Mouse (Mus musculus): ENCODE results near the gene Ctnna2.

Gene Ctnna2

GRCm38 (mm10) chr6:77381309-77381708 lies 598.2 kb downstream of the Ctnna2 start:
- Histone ChIP-seq H3K27me3 (ENCODE audit: insufficient read depth, low read length) (no peaks in the 10 kb centered on the region), H3K36me3 (ENCODE audit: insufficient read depth, low read length) (no peaks in the 10 kb centered on the region), H3K4me3 (replicated peaks; ENCODE audit: low read length) (no peak overlapping the region), H3K9me3 (ENCODE audit: low read length) (no peaks in the 10 kb centered on the region), H3K4me1 (replicated peaks; ENCODE audit: low read depth, low read length) (no peaks in the 10 kb centered on the region)
- TF ChIP-seq CTCF (conservative IDR thresholded peaks at IDR 0.05; ENCODE audit: low read length) (no peak), NANOG (IDR thresholded peaks at IDR 0.05; ENCODE audit: borderline replicate concordance, low read length) (no peak), POU5F1 (IDR thresholded peaks at IDR 0.05; ENCODE audit: borderline replicate concordance, low read length) (no peak)

GRCm38 (mm10) chr6:77373132-77373531 lies 606.4 kb downstream of the Ctnna2 start:
- no peaks in the 10 kb centered on the region for H3K27me3 ChIP-seq (ENCODE audit: insufficient read depth, low read length)
- H3K4me3 ChIP-seq (replicated peaks; ENCODE audit: low read length) = no peak overlapping the region
- TF ChIP-seq NANOG (IDR thresholded peaks at IDR 0.05; ENCODE audit: borderline replicate concordance, low read length) = no peak
- no peak for TF ChIP-seq CTCF (conservative IDR thresholded peaks at IDR 0.05; ENCODE audit: low read length)
- no peak for TF ChIP-seq POU5F1 (IDR thresholded peaks at IDR 0.05; ENCODE audit: borderline replicate concordance, low read length)
- no peaks in the 10 kb centered on the region for H3K36me3 ChIP-seq (ENCODE audit: insufficient read depth, low read length)
- H3K4me1 ChIP-seq (replicated peaks; ENCODE audit: low read depth, low read length) = no peaks in the 10 kb centered on the region
- H3K9me3 ChIP-seq (ENCODE audit: low read length) = no peaks in the 10 kb centered on the region

GRCm38 (mm10) chr6:77371147-77371546 lies 608.4 kb downstream of the Ctnna2 start:
- H3K27me3 ChIP-seq (ENCODE audit: insufficient read depth, low read length) = no peaks in the 10 kb centered on the region
- no peaks in the 10 kb centered on the region for H3K4me1 ChIP-seq (replicated peaks; ENCODE audit: low read depth, low read length)
- H3K4me3 ChIP-seq (replicated peaks; ENCODE audit: low read length) = no peak overlapping the region
- H3K9me3 ChIP-seq (ENCODE audit: low read length) = no peaks in the 10 kb centered on the region
- no peaks in the 10 kb centered on the region for H3K36me3 ChIP-seq (ENCODE audit: insufficient read depth, low read length)
- TF ChIP-seq POU5F1 (IDR thresholded peaks at IDR 0.05; ENCODE audit: borderline replicate concordance, low read length) (no peak), CTCF (conservative IDR thresholded peaks at IDR 0.05; ENCODE audit: low read length) (no peak), NANOG (IDR thresholded peaks at IDR 0.05; ENCODE audit: borderline replicate concordance, low read length) (no peak)

- no peak overlapping the region for H3K4me3 ChIP-seq (replicated peaks; ENCODE audit: low read length)
- H3K4me1 ChIP-seq (replicated peaks; ENCODE audit: low read depth, low read length) = no peaks in the 10 kb centered on the region
- no peaks in the 10 kb centered on the region for H3K9me3 ChIP-seq (ENCODE audit: low read length)
- TF ChIP-seq POU5F1 (IDR thresholded peaks at IDR 0.05; ENCODE audit: borderline replicate concordance, low read length) = no peak
- TF ChIP-seq NANOG (IDR thresholded peaks at IDR 0.05; ENCODE audit: borderline replicate concordance, low read length) = no peak
- TF ChIP-seq CTCF (conservative IDR thresholded peaks at IDR 0.05; ENCODE audit: low read length) = no peak
- H3K27me3 ChIP-seq (ENCODE audit: insufficient read depth, low read length) = no peaks in the 10 kb centered on the region
- no peaks in the 10 kb centered on the region for H3K36me3 ChIP-seq (ENCODE audit: insufficient read depth, low read length)
Observed at GRCm38 (mm10) chr6:77358471-77358837, 621.0 kb downstream of the Ctnna2 start.

- no peak for TF ChIP-seq CTCF (conservative IDR thresholded peaks at IDR 0.05; ENCODE audit: low read length)
- Histone ChIP-seq H3K27me3 (ENCODE audit: insufficient read depth, low read length) (no peaks in the 10 kb centered on the region), H3K4me3 (replicated peaks; ENCODE audit: low read length) (no peak overlapping the region), H3K9me3 (ENCODE audit: low read length) (no peaks in the 10 kb centered on the region), H3K36me3 (ENCODE audit: insufficient read depth, low read length) (no peaks in the 10 kb centered on the region), H3K4me1 (replicated peaks; ENCODE audit: low read depth, low read length) (no peaks in the 10 kb centered on the region)
Observed at GRCm38 (mm10) chr6:77357748-77358470, 621.6 kb downstream of the Ctnna2 start.

- Histone ChIP-seq H3K36me3 (ENCODE audit: insufficient read depth, low read length) (no peaks in the 10 kb centered on the region), H3K27me3 (ENCODE audit: insufficient read depth, low read length) (no peaks in the 10 kb centered on the region), H3K4me1 (replicated peaks; ENCODE audit: low read depth, low read length) (no peaks in the 10 kb centered on the region), H3K9me3 (ENCODE audit: low read length) (no peaks in the 10 kb centered on the region), H3K4me3 (replicated peaks; ENCODE audit: low read length) (no peak overlapping the region)
- TF ChIP-seq POU5F1 (IDR thresholded peaks at IDR 0.05; ENCODE audit: borderline replicate concordance, low read length) (no peak), CTCF (conservative IDR thresholded peaks at IDR 0.05; ENCODE audit: low read length) (no peak), NANOG (IDR thresholded peaks at IDR 0.05; ENCODE audit: borderline replicate concordance, low read length) (no peak)
Observed at GRCm38 (mm10) chr6:77354826-77355225, 624.7 kb downstream of the Ctnna2 start.

GRCm38 (mm10) chr6:77343781-77344180 lies 635.7 kb downstream of the Ctnna2 start:
- Histone ChIP-seq H3K36me3 (ENCODE audit: insufficient read depth, low read length) (no peaks in the 10 kb centered on the region), H3K4me1 (replicated peaks; ENCODE audit: low read depth, low read length) (no peaks in the 10 kb centered on the region), H3K4me3 (replicated peaks; ENCODE audit: low read length) (no peak overlapping the region), H3K9me3 (ENCODE audit: low read length) (no peaks in the 10 kb centered on the region), H3K27me3 (ENCODE audit: insufficient read depth, low read length) (no peaks in the 10 kb centered on the region)
- TF ChIP-seq NANOG (IDR thresholded peaks at IDR 0.05; ENCODE audit: borderline replicate concordance, low read length) (no peak), CTCF (conservative IDR thresholded peaks at IDR 0.05; ENCODE audit: low read length) (no peak), POU5F1 (IDR thresholded peaks at IDR 0.05; ENCODE audit: borderline replicate concordance, low read length) (no peak)

- Histone ChIP-seq H3K27me3 (ENCODE audit: insufficient read depth, low read length) (no peaks in the 10 kb centered on the region), H3K4me1 (replicated peaks; ENCODE audit: low read depth, low read length) (no peaks in the 10 kb centered on the region), H3K36me3 (ENCODE audit: insufficient read depth, low read length) (no peaks in the 10 kb centered on the region), H3K9me3 (ENCODE audit: low read length) (peaks cover 19% of the 10 kb centered on the region), H3K4me3 (replicated peaks; ENCODE audit: low read length) (no peak overlapping the region)
- TF ChIP-seq CTCF (conservative IDR thresholded peaks at IDR 0.05; ENCODE audit: low read length) (no peak), NANOG (IDR thresholded peaks at IDR 0.05; ENCODE audit: borderline replicate concordance, low read length) (no peak), POU5F1 (IDR thresholded peaks at IDR 0.05; ENCODE audit: borderline replicate concordance, low read length) (no peak)
Observed at GRCm38 (mm10) chr6:77335537-77335936, 644.0 kb downstream of the Ctnna2 start.

- Histone ChIP-seq H3K9me3 (ENCODE audit: low read length) (no peaks in the 10 kb centered on the region), H3K36me3 (ENCODE audit: insufficient read depth, low read length) (no peaks in the 10 kb centered on the region), H3K4me3 (replicated peaks; ENCODE audit: low read length) (no peak overlapping the region), H3K4me1 (replicated peaks; ENCODE audit: low read depth, low read length) (no peaks in the 10 kb centered on the region), H3K27me3 (ENCODE audit: insufficient read depth, low read length) (no peaks in the 10 kb centered on the region)
- TF ChIP-seq POU5F1 (IDR thresholded peaks at IDR 0.05; ENCODE audit: borderline replicate concordance, low read length) (no peak), CTCF (conservative IDR thresholded peaks at IDR 0.05; ENCODE audit: low read length) (no peak), NANOG (IDR thresholded peaks at IDR 0.05; ENCODE audit: borderline replicate concordance, low read length) (no peak)
Observed at GRCm38 (mm10) chr6:77324748-77325147, 654.8 kb downstream of the Ctnna2 start.

All from E14TG2a.4 (cell line).